Mouse (Mus musculus): ENCODE data around the gene Tbc1d22a.

Gene Tbc1d22a

GRCm38 (mm10) chr15:86544122-86544795 lies 330.0 kb downstream of the Tbc1d22a start:
- DNase-seq: no peak
